Mouse (Mus musculus): ENCODE measurements at regions not wholly inside any gene's neighbourhood (a gene's known extent, or its start where the extent isn't known, plus 50 kb on each side); places are given as distances from the start of the nearest gene placed in this dataset.

DNA sequence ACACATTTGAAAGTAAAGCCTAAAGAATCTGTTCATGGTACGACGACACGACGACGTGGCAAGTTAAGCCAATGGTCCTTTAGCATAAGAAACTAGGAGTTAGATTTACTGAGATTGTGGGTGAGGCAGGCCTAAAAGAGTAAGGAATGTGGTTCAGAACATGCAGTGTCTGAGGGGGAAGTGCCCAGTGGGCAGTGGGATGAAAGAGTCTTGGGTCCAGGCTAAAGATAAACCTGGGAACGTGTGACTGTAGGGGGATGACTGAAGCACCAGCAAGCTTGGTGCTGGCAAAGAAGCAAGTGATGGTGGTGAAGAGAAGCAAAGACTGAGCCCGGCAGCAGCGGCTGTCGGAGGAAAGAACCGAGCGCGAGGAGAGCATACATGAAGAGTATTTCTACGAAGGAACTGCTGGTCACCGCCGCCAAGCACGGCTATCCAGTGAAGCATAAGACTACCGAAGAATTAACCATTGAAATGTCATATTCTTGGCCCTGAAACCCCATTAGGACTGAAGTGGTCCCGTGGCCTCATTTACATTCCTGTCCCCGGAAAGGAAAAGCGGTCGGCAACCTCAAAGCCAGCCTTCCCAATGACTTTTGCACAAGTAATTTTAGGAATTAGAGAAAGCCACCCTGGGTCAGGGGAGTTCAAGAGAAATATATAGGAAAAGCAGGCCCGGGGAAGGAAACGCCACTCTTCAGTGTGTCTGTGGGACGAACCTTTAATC is 76.2 kb upstream of the Armc2 start:
- DNase-seq (ENCODE audit: low spot score in 2 of 2), result no peak

DNA sequence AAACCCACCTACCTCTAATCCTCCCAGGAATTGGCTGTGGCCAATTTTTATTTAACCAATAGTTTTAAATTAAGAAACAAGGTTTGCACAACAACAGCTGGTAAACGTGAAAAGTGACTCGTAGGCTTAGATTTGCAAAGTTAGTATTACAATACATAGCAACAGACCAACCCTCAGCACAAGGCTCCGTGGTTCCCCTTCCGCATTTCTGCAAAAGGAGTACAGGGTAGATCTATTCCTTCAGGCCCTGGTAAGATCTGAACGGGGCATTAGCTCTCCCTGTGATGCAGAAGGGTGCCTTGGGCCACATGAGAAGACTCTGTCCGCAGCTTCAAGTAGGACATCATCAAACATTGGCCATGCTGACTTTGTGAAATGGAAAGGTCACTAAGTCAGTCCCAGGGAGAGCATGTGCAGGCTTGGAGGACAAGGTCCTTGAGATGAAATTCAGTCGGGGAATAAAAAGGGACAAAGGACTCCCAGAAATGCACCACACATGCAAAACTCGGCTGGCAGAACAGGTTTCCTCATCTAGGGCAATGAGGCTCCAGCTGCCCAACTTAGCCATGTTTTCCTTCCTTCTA is 75.0 kb upstream of the Armc2 start:
- DNase-seq (ENCODE audit: low spot score in 2 of 2), result no peak

- DNase-seq (ENCODE audit: low spot score in 2 of 2), result peak in 1 of 2 experiments; percentile 18
Observed at GRCm38 (mm10) chr10:42092500-42092899, 74.3 kb upstream of the Armc2 start.

DNA sequence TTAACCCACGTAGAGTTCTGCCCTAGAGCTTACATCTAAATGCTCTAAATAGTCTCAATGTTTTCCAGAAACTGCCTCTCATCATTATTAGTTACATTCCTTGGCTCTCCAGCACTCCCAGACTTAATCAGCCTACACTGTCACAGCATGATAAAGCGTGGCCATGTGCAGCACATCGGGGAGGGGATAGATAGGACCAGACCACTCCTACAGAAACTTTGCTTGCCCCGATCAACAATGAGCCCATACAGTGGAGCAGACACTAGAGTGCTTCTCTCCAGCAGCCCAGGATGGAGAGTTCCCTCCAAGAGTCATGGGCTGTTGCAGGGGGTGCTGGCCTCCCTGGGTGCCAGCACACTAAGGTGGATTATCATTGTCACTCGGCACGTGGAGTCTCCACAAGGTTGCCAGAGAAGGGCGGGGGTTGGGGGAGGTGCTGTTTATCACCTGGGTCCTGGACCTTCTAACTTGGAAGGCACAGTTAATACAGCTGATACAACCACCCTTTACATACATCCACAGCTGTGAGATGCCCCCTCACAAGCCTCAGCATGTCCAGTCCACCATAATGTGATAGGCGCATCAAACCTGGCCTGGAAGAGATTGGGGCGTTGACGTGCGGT is 73.4 kb upstream of the Armc2 start:
- no peak for DNase-seq (ENCODE audit: low spot score in 2 of 2)

DNA sequence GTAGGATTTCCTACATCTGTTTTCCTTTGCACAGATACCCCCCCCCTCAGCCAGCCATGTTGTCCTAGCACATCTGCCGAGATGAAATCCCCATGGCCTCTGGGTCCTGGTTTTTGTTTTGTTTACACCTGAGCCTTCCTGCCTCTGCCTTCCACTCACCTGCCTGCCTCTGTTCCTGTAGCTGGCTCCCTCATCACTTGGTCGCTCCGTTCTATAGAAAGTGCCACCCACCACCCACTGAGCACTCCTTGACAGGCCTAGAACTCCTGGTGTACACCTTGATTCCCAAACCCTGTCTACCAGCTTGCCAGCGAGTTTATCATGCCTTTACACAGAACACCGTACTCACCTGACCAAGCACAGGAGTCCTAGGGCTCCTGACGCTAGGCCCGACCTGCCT is 72.6 kb upstream of the Armc2 start:
- no peak for DNase-seq (ENCODE audit: low spot score in 2 of 2)

DNA sequence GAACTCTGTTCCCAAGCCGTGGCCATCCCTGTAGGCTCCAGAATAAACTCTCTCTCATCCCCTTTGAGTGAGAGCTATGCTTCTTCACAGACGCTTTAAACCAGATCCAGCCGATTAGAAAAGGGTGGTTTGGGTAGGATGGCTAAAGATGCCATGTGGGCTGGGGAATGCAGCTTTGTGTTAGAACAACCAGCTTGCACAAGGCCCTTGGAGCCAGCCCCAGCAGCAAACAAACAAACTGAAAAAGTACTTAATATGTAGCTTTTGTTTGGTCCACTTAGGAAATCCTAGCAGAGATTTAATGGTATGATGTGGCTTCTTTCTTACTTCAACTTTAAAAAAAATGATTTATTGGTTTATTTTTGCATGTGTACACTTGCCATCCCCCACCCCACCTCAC is 71.9 kb upstream of the Armc2 start:
- no peak for DNase-seq (ENCODE audit: low spot score in 2 of 2)

- no peak for DNase-seq (ENCODE audit: low spot score in 2 of 2)
Observed at GRCm38 (mm10) chr10:42089686-42090085, 71.4 kb upstream of the Armc2 start.

DNA sequence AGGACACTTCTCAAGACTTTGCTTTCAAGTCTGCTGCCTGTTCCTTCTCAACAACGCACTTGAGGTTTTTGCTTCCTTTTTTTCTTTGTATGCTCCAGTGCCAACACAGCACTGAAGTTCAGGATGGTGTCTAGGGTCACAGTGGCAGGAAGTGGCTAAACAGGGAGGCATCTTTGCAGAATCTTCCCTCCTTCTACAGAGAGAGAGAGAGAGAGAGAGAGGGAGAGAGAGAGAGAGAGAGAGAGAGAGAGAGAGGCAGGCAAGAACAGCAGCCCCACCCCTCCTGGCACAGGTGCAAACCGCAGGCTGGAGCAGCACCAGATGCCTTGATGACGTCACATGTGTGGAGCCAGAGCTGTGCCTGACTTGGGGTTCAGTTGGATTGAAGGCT is 71.0 kb upstream of the Armc2 start:
- DNase-seq (ENCODE audit: low spot score in 2 of 2), result peak; percentile 31 to 46

GRCm38 (mm10) chr10:42088570-42089234 is 70.5 kb upstream of the Armc2 start:
- DNase-seq (ENCODE audit: low spot score in 2 of 2), result no peak

DNA sequence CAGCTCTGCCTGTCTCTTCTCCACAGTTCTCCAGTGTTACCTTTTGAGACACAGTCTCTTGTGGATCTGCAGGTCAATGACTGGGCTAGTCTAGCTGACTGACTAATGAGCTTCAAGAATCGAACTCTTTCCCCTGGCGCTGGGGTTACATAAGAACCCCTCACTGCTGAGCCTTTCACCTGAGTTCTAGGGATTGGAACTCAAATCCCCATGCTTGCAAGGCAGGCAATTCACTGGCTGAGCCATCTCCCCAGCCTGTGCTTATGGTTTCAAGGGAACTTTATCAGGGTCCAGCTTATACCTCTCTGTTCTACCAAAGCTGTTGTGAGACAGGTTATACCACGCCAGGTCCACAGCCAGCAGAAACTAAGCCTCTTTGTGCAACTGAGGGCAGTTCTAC is 69.7 kb upstream of the Armc2 start:
- no peak for DNase-seq (ENCODE audit: low spot score in 2 of 2)

DNA sequence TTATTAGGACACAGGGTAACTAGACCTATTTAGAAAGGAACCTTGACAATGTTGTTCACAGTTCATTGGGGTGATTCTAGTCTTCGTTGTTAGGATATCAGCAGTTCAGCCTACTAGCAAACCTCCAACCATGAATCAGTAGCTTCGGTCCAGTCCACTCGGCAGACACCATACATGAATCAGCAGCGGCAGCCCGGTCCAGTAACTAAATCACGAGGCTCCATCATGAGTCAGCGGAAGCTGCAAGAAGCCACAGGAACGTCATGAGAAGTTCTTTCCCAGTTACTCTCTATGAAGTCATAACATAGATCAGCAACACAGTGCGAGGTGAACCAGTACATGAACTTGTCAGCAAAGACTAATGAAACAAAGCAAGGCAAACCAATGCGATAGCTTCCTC is 68.4 kb upstream of the Armc2 start:
- no peak for DNase-seq (ENCODE audit: low spot score in 2 of 2)

- no peak for DNase-seq (ENCODE audit: low spot score in 2 of 2)
Observed at GRCm38 (mm10) chr10:42085295-42085694, 67.1 kb upstream of the Armc2 start.

- no peak for DNase-seq (ENCODE audit: low spot score in 2 of 2)
Observed at GRCm38 (mm10) chr10:42082227-42082840, 64.1 kb upstream of the Armc2 start.

- no peak for DNase-seq (ENCODE audit: low spot score in 2 of 2)
Observed at GRCm38 (mm10) chr10:42079775-42080174, 61.5 kb upstream of the Armc2 start.

GRCm38 (mm10) chr10:42076711-42077110 is 58.5 kb upstream of the Armc2 start:
- no peak for DNase-seq (ENCODE audit: low spot score in 2 of 2)

DNA sequence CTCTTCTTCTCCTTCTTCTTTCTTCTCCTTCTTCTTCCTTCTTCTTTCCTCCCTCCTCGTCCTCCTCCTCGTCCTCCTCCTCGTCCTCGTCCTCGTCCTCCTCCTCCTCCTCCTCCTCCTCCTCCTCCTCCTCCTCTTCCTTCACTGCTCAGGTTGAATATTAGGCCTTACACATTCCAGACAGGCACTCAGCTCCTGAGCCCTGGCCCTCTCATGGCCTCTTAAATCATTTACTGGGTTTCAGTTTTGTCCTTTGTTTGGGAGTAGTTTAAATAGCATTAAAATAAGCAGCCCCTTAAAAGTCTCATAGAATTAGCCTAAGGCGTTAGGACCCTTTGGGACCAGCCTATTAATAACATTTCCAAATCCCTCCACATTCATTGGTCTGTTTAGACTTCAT is 57.3 kb upstream of the Armc2 start:
- no peak for DNase-seq (ENCODE audit: low spot score in 2 of 2)

- no peak for DNase-seq (ENCODE audit: low spot score in 2 of 2)
Observed at GRCm38 (mm10) chr10:42072758-42073157, 54.5 kb upstream of the Armc2 start.

DNA sequence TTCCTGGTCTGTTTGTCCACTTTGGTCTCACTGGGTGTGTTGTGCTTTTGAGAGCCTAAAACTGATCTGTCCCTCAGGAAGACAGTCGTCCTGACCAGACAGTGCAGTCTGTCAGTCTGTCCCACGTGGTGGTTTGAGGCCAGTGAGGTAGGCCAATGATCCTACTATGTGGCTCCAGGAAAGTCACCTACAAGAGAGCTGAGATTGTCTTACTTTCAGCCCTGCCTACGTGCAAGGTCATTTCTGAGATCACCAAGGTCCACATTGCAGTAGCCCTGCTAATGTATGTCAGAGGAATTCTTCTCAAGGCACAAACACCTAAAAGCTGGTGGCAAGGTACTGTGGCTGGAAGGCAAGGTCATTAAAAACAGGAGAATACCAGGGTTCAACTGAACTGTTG is 53.9 kb upstream of the Armc2 start:
- DNase-seq (ENCODE audit: low spot score in 2 of 2), result no peak

- DNase-seq (ENCODE audit: low spot score in 2 of 2), result no peak
Observed at GRCm38 (mm10) chr10:42071404-42072024, 53.3 kb upstream of the Armc2 start.

- no peak for DNase-seq (ENCODE audit: low spot score in 2 of 2)
Observed at GRCm38 (mm10) chr10:42070611-42071403, 52.6 kb upstream of the Armc2 start.

DNA sequence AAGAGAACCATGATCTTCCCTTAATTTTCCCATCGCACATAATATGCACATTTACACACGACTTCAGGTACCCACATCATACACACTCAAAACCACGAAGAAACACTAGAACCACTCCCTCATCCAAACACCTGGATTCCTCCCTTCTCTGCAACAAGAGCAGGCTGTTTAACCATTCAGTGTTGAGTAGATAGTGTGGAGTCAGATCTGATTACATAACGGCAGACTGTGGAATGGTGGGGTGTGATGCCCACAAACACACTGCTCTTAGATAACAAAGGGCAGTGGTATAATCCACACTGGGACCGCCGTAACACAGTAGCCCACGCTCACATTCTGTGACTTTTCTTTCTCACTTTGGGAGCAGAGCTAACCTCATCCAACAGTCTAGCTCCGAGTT is 51.5 kb upstream of the Armc2 start:
- no peak for DNase-seq (ENCODE audit: low spot score in 2 of 2)
